Mouse (Mus musculus): ENCODE data around the gene Arhgap22.

Arhgap22 gene

GRCm38 (mm10) chr14:33213823-33214766 is at the start of gene Arhgap22:
Gene Arhgap22, plus strand, starts transcription at chr14:33214026.
- peak; percentile 88 for DNase-seq

DNA sequence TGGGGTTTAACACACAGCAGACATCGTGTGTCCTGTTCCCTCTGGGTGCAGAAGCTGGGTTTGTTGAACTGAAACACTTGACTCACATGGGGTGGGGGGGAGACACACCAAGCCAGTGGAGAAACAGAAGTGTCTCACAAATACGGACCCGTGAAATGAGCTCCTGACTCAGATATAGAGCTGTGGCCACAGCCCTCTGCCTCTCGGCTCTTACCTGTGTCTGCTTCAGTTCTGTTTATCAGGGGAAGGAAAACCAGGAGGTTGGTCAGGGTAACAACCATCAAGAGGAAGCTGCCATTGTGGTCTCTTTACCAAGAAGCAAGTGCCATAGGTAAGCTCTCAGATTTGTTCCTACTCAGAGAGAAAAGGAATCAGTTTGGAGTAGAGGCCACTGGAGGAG is 45.1 kb upstream of the Arhgap22 start:
- no peak for DNase-seq

DNA sequence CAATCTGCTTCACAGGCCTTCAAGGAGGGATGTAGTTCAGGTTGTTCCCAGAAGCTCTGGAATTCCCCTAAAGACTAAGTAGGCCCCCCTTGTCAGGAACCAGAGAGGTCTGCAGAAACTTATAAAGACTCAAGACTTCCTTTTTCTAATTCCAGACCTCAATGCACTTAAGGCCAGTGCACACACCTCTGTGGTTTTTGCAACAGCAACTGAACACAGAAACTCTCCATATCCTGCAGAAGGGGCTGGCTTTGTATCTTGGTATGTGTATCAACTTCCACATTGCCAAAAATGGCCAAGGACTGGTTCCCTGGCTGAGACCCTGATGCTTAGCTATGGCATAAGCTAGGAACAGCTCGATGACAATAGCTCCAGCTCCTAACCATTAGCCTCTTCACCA is 41.9 kb upstream of the Arhgap22 start:
- DNase-seq = no peak

DNA sequence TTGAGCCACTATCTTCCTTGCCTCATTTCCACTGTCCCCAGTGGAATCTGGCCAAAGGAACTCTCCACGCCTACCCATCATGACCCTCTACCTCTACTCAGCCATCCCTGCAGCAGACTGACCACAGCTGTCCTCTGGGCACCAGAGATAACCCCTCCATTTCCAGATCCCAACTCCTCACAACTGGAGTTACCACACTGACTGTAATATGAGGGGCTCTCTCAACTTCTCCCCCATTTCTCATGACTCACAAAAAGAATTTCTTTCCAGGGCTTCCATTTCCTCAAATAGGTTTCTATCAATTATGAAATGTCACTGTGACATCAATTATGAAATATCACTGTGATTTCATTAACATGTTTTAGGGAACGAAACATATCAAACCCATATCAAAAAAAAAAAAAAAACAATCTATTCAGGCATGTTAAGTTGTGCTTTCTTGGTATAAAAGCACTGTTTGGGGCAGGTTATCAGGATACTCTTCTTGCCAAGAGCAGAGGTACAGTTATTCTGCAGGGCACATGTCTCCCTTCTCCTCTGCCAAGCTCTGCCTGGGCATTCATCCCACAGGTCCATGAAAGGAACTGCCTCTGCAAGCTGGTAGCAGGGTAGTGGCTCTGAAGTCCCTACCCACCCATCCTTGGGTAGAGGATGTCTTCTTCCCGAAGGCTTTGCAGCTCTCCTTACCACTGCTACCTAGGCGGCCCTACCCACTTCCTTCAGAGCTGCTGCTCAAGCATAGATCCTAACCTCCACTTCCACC is 38.6 kb upstream of the Arhgap22 start:
- no peak for DNase-seq

GRCm38 (mm10) chr14:33180102-33180501 is 33.7 kb upstream of the Arhgap22 start:
- no peak for DNase-seq

DNA sequence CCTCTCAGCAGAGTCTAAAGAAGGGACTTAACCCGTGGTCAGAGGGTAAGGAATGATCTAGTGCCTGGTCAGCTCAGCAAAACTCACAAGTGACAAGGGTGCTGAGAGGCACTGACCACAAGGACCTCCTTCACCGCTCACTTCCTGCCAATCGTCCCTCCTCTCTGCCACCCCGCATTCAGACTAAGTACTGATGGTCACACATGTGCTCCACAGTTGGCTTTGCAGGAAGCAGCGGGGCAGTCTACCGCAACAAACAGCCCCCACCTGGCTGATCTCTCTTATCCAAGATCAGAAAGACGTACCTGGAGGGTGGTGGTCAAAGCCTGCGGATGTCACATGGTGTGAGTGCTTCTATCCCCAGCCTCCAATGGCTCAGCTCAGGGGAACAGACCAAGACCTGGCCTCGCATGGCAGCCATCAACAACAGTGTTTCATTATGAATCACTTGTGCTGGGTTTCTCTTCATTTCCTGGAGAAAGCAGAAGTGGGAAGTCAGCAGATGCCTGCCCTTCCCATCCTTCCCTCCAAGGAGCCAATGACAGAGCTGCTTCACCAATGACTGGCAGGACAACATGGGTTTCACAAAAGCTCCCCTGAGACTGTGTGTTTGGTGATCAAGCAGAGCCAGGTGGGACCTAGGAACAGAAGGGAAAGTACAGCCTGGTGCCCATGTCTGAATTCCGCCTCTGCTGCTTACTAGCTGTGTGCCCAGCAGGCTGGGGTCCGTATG is 28.6 kb upstream of the Arhgap22 start, which contains the start of gene Wdfy4:
Wdfy4 (minus strand) TSS at position 441 of the 733 bp plus-strand sequence.
- no peak for DNase-seq

GRCm38 (mm10) chr14:33187201-33187600 is 26.6 kb upstream of the Arhgap22 start:
- DNase-seq = no peak

- no peak for DNase-seq
Measured at GRCm38 (mm10) chr14:33189230-33189629, 24.6 kb upstream of the Arhgap22 start.

GRCm38 (mm10) chr14:33189849-33190423 is 23.9 kb upstream of the Arhgap22 start:
- no peak for DNase-seq

DNA sequence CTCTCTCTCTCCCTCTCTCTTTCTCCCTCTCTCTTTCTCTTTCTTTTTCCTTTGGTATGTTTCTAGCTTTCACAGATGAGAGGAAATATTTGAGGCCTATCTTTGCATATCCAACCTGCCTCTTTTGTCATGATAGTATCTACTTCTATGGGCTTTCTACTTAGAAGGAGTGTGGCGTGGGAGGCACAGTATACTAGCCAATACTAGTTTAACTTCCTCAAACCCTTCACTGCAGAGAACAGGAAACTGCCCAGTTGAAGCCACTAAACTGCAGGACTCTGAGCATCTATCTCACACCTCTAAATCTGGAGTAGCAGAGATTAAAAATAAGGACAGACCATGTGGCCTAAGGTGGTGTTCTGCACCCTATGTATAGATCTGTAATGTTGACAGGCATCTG is 23.2 kb upstream of the Arhgap22 start:
- DNase-seq = no peak

- no peak for DNase-seq
Measured at GRCm38 (mm10) chr14:33193762-33194161, 20.1 kb upstream of the Arhgap22 start.

GRCm38 (mm10) chr14:33194241-33194640 is 19.6 kb upstream of the Arhgap22 start:
- no peak for DNase-seq

DNA sequence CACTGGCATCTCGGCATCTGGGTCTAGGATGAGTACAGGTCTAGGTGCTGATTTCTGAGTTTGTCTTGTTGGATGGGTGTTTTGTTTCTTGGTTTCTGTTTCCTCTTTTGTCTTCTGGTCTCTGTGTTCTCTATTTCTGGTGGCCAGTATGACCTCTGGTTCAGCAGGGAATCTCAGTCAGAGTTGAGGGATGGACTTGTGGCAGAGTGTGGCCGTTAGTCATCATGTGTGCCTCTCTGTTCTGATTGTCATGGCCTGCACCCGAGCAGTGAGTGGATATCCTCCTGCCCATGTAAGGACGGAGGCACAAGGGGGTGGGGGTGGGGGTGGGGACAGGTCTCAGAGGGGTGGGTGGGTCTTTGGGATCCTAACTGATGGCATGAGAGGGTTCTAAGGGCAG is 11.7 kb upstream of the Arhgap22 start:
- no peak for DNase-seq

DNA sequence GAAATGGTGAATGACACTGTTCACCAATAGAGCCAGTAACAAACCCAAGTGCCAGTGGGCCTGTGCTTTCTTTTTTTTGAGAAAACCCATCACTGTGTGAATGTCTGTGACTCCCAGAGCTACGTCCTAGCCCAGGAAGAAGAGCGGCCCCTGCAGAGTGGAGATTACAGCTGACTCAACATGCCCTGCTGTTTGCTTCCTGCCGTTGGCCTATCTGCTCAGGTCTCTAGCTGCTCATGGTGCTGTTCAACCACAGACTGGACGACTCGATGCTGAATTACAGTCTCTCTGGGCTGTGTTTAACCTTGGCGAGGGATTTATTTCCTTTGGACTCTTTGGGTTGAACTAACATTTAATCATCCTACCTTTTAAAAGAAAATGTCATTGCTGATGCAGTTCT is 10.9 kb upstream of the Arhgap22 start:
- DNase-seq = no peak

DNA sequence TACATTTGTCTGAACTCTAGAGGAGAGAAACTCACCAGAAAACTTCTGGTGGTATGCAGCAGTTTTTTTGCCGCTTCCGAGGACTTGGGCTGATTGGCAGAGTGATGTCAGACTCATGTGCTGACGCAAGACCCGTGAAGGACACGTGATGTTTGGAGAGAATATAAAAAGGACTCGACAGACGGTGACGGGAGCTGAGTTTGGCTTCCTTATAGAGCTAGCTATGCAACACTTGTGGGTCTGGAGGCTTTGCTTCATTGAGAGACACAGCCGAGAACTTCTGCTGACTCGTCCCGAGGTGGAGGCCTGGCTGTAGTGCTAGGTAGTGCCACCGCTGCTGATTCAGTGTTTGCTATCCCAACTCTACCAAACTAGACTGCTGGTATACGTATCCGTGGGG is 10.0 kb upstream of the Arhgap22 start:
- no peak for DNase-seq

DNA sequence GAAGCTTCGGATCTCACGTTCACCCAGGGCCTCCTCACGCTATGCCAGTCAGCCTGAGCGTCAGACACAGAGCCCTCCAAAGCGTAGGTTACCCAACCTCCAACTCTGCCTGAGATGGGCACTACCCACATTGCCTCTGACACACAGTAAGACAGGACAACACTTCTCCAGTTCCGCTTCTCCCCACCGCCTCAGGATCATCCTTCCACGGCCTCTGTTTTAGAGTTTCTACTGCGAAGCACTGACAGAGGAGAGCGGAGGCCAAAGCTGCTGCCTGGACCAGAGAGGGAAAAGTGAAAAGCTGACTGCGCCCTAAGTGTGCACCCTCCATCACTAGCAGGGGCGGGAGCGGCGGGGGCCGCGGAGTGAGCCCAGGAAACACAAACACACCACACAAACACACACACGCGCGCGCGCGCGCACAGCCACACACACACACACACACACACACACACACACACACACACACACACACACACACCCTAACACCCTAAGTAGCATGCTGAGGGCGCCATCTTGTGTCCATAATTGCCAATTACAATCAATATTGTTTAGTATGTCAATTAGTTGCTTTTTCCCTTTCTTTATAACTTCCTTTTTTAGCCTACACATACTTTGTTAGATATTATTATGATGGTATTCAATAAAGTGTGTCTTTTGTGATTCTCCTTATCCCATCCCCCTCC is 8.4 kb upstream of the Arhgap22 start:
- DNase-seq = peak; percentile 26

DNA sequence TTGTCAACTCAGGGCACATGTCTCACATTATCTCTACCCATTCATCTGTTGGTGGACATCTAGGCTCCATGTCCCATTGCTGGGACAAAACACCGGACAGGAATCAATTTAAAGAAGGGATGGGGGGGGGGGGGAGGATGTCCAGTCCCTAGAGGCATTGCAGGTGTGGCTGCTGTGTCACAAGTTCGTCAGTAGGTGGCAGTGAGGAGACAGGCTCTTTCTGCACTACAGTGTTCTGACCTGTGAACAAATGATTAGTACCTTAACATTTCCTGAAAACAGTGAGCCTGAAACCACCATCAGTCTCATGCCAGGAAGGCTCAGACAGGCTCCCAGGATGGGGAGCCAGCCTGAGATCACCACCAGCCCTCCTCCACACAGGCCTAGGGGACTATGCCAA is 6.8 kb upstream of the Arhgap22 start:
- no peak for DNase-seq

- no peak for DNase-seq
Measured at GRCm38 (mm10) chr14:33208331-33208730, 5.5 kb upstream of the Arhgap22 start.

GRCm38 (mm10) chr14:33210806-33211205 is 3.0 kb upstream of the Arhgap22 start:
- no peak for DNase-seq

GRCm38 (mm10) chr14:33212271-33212957 is 1.4 kb upstream of the Arhgap22 start:
- DNase-seq = no peak

- DNase-seq = no peak
Measured at GRCm38 (mm10) chr14:33212958-33213309, 892 bp upstream of the Arhgap22 start.

DNA sequence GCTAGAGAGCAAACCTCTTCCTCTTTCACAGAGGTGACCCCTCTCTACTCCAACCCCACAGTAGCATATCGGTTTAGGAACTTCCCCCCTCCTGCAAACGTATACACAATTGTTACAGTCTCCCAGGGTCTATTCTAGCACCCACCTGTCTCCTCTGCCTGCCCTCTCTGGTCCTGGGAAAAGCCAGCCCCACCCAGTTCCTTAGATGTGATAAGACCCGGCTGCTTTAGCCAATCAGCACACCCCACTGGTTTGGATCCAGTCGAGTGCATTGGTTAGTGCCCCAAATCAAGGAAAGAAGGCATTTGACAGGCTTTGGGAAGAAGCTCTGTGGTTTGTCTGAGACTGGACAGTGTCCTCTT is 922 bp downstream of the Arhgap22 start:
- DNase-seq = no peak

Measured in right cerebral cortex, postnatal 4 days (tissue).